Mouse (Mus musculus): ENCODE data around the gene Apom.

Apom gene

GRCm38 (mm10) chr17:35131500-35132173 lies at the start of gene Apom:
Apom (minus strand) TSS chr17:35132050.
- no peak for DNase-seq

- DNase-seq, result no peak
Observed at GRCm38 (mm10) chr17:35180093-35180492, 48.2 kb upstream of the Apom start.

GRCm38 (mm10) chr17:35178528-35178927 lies 46.7 kb upstream of the Apom start:
- peak; percentile 77 for DNase-seq

GRCm38 (mm10) chr17:35175968-35176367 lies 44.1 kb upstream of the Apom start, which contains the start of gene Aif1:
Aif1 (minus strand) TSS chr17:35176068.
- no peak for DNase-seq

GRCm38 (mm10) chr17:35175382-35175781 lies 43.5 kb upstream of the Apom start:
- no peak for DNase-seq

- no peak for DNase-seq
Observed at GRCm38 (mm10) chr17:35174201-35174977, 42.5 kb upstream of the Apom start.

GRCm38 (mm10) chr17:35173329-35173728 lies 41.5 kb upstream of the Apom start:
- DNase-seq, result no peak

GRCm38 (mm10) chr17:35172445-35173234 lies 40.8 kb upstream of the Apom start:
- DNase-seq, result no peak

- no peak for DNase-seq
Observed at GRCm38 (mm10) chr17:35168541-35169207, 36.8 kb upstream of the Apom start.

- no peak for DNase-seq
Observed at GRCm38 (mm10) chr17:35167794-35168193, 35.9 kb upstream of the Apom start.

- peak; percentile 70 for DNase-seq
Observed at GRCm38 (mm10) chr17:35166352-35167035, 34.6 kb upstream of the Apom start.

- no peak for DNase-seq
Observed at GRCm38 (mm10) chr17:35165451-35166155, 33.8 kb upstream of the Apom start.

GRCm38 (mm10) chr17:35164568-35165450 lies 33.0 kb upstream of the Apom start, which contains the start of gene Prrc2a:
Prrc2a (minus strand) TSS chr17:35164897.
- peak; percentile 98 for DNase-seq

- no peak for DNase-seq
Observed at GRCm38 (mm10) chr17:35164218-35164567, 32.3 kb upstream of the Apom start.

- no peak for DNase-seq
Observed at GRCm38 (mm10) chr17:35163326-35164081, 31.7 kb upstream of the Apom start.

GRCm38 (mm10) chr17:35162730-35163129 lies 30.9 kb upstream of the Apom start:
- peak; percentile 56 for DNase-seq

- DNase-seq, result no peak
Observed at GRCm38 (mm10) chr17:35162121-35162520, 30.3 kb upstream of the Apom start.

- no peak for DNase-seq
Observed at GRCm38 (mm10) chr17:35161421-35161820, 29.6 kb upstream of the Apom start.

GRCm38 (mm10) chr17:35159638-35160037 lies 27.8 kb upstream of the Apom start:
- no peak for DNase-seq
